In genomic region chr11:120120642-120121420, GRCm38 (mm10) we compare ENCODE assay signal across 8 mouse cellular contexts. TPM values are rescaled to one million over a fixed set of nuclear protein-coding genes. Genes with fewer than 3 reads are reported as not detected.
A peak's percentile ranks its signal among the peaks of the same experiment; 100 is the strongest.
DNase-seq lines count a peak whose midpoint lies in the region; ATAC-seq lines count a peak whose summit lies in the region.

No protein-coding gene starts in this region.

- ATAC-seq in heart, embryonic 13.5 days (ENCODE audit: extremely low read depth, insufficient number of reproducible peaks, low FRiP score, low TSS enrichment), result no peak

- peak; percentile 40 to 82 for DNase-seq in heart, adult 18-20 months
- DNase-seq in heart, adult 11 months, result no peak
- peak; percentile 76 for DNase-seq in R1 (ENCODE audit: low read depth, low spot score)
- peak; percentile 78 for DNase-seq in cerebellum, postnatal 36 days
- peak; percentile 72 to 74 for DNase-seq in layer of hippocampus, adult 8-10 months (ENCODE audit: low spot score in 2 of 2)
- peak; percentile 70 for DNase-seq in lung, postnatal 25 days (ENCODE audit: low spot score)
- peak; percentile 84 for DNase-seq in right cerebral cortex, postnatal 4 days

- H3K4me1 ChIP-seq in heart, embryonic 13.5 days, result peaks cover 20% of the 10 kb centered on the region

- H3K9ac ChIP-seq in heart, embryonic 13.5 days, result peak overlapping the region; percentile 50

- H3K27me3 ChIP-seq in heart, embryonic 13.5 days (replicated peaks), result no peaks in the 10 kb centered on the region

- no peak overlapping the region for H3K4me3 ChIP-seq in heart, embryonic 13.5 days

- peak overlapping the region; percentile 46; the same call in 1 of the 2 replicates for H3K27ac ChIP-seq in heart, embryonic 13.5 days (replicated peaks)

- no peak overlapping the region for H3K4me2 ChIP-seq in heart, embryonic 13.5 days

- WGBS in heart, embryonic 13.5 days, result 80% methylated on average over 17 of the region's 17 CpGs

- H3K9me3 ChIP-seq in heart, embryonic 13.5 days, result no peaks in the 10 kb centered on the region

- peaks cover 78% of the 10 kb centered on the region for H3K36me3 ChIP-seq in heart, embryonic 13.5 days

RNA-seq across cellular contexts. Expression of gene Ndufaf8, which starts 22.1 kb away (rescaled TPM):
- 10 to 100 TPM; 85.2 to 94.9 TPM for total RNA-seq in heart, adult 18-20 months (2021)
- polyA plus RNA-seq in heart, embryonic 13.5 days (2015; fragmentation: Nextera tagmentation; extraction: Ambion mirVana), result 81.1 and 95.7 TPM in 2 replicates
- 10 to 100 TPM; 17.8 to 46.9 (median 30.6) TPM for total RNA-seq in layer of hippocampus, adult 8-10 months (2022)

RNA-seq across cellular contexts. Expression of gene Tepsin, which starts 22.3 kb away (rescaled TPM):
- total RNA-seq in heart, adult 18-20 months (2021), result 1 to 10 TPM; 5.9 to 8.2 TPM
- polyA plus RNA-seq in heart, embryonic 13.5 days (2015; fragmentation: Nextera tagmentation; extraction: Ambion mirVana), result 13.0 and 13.5 TPM in 2 replicates
- 10 to 100 TPM; 17.7 to 18.2 (median 18.0) TPM for total RNA-seq in layer of hippocampus, adult 8-10 months (2022)

RNA-seq across cellular contexts. Expression of gene Slc38a10, which starts 30.3 kb away (rescaled TPM):
- total RNA-seq in heart, adult 18-20 months (2021), result 10 to 100 TPM; 89.2 to 93.9 TPM
- polyA plus RNA-seq in heart, embryonic 13.5 days (2015; fragmentation: Nextera tagmentation; extraction: Ambion mirVana), result 83.7 and 88.0 TPM in 2 replicates
- 10 to 100 TPM; 83.1 to 95.2 (median 88.8) TPM for total RNA-seq in layer of hippocampus, adult 8-10 months (2022)

RNA-seq across cellular contexts. Expression of gene Cep131, which starts 34.2 kb away (rescaled TPM):
- 10 to 100 TPM in 1 of 2 experiments, 1 to 10 TPM in 1; 6.5 to 10.5 TPM for total RNA-seq in heart, adult 18-20 months (2021)
- polyA plus RNA-seq in heart, embryonic 13.5 days (2015; fragmentation: Nextera tagmentation; extraction: Ambion mirVana), result 13.4 and 13.8 TPM in 2 replicates
- 10 to 100 TPM; 34.0 to 41.5 (median 35.9) TPM for total RNA-seq in layer of hippocampus, adult 8-10 months (2022)
